Mouse (Mus musculus): ENCODE data around the gene Endod1. TPM values are rescaled to one million over a fixed set of nuclear protein-coding genes. Genes with fewer than 3 reads are reported as not detected.
A peak's percentile ranks its signal among the peaks of the same experiment; 100 is the strongest.

Gene Endod1
- total and polyA plus RNA-seq, 2 experiments from 2014 or later = 5.6 to 33.6 TPM

DNA sequence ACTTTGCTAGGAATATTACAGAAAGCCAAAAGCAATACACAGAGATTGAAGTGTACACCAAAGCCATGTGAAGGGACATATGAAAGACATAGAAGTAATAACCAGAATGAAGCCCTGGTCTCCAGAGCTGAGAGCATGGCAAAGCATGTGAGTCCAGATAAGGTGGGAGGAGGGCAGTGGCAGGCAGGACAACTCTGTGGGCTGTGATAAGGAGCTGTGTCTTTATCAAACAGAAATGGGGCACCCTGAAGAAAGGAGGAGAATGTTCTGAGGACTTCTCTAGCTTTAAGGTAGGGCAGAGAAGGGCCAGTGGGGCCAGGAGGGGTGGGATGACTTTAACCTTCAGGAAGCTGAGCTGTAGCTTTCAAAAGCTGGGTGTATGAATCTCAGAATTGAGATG lies 12.0 kb downstream of the Endod1 start:
- no peak for TF ChIP-seq EP300 (IDR thresholded peaks at IDR 0.05; ENCODE audit: low read depth)
- TF ChIP-seq CTCF (IDR thresholded peaks at IDR 0.05; ENCODE audit: low read depth) = no peak
- H3K27ac ChIP-seq (ENCODE audit: low read depth) = no peak overlapping the region
- no peak for ATAC-seq (ENCODE audit: insufficient read depth, low read depth)

DNA sequence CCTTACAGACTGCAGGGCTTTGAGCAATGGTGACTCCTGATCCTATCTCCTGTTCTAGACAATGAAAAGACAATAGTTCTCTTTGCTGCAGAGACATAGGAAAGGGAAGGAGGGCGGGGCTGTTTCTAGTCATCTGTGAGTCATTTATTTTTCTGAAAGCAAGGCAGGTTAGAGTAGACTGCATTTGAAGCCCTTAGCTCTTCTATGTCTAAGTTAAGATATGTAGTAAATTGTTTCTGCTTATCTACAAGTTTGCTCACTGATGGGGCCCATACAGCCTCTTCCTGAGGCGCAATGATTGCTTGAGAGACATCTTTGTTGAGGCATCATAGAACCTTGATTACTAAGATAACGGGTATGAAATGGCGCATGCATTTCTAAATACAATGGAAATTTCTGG lies 13.5 kb downstream of the Endod1 start:
- no peak overlapping the region for H3K9ac ChIP-seq (replicated peaks; ENCODE audit: low read depth, low read length)
- no peaks in the 10 kb centered on the region for H3K27me3 ChIP-seq (ENCODE audit: control insufficient read depth, insufficient read depth, low read length)
- 89% methylated on average over 4 of the region's 4 CpGs for WGBS
- H3K4me3 ChIP-seq (ENCODE audit: low read depth, low read length) = no peak overlapping the region
- DNase-seq (ENCODE audit: low spot score) (no peak), ATAC-seq (ENCODE audit: insufficient read depth, low read depth) (no peak)
- H3K36me3 ChIP-seq (replicated peaks; ENCODE audit: control insufficient read depth, insufficient read depth, low read length) = no peaks in the 10 kb centered on the region; the same call in 1 of the 2 replicates
- no peaks in the 10 kb centered on the region; the same call in 1 of the 2 replicates for H3K4me1 ChIP-seq (ENCODE audit: control insufficient read depth, insufficient read depth)
- no peak overlapping the region for H3K27ac ChIP-seq (ENCODE audit: low read depth)
- no peaks in the 10 kb centered on the region for H3K9me3 ChIP-seq (replicated peaks; ENCODE audit: control insufficient read depth, low read length)
- TF ChIP-seq CTCF (IDR thresholded peaks at IDR 0.05; ENCODE audit: low read depth) = no peak
- TF ChIP-seq EP300 (IDR thresholded peaks at IDR 0.05; ENCODE audit: low read depth) = no peak
- no peak overlapping the region for H3K4me2 ChIP-seq (ENCODE audit: low read depth, low read length)

More for the DNA sequence above, 12.0 kb downstream of the Endod1 start:
- no peaks in the 10 kb centered on the region for H3K27me3 ChIP-seq (ENCODE audit: control insufficient read depth, insufficient read depth, low read length)
- no peak overlapping the region for H3K9ac ChIP-seq (replicated peaks; ENCODE audit: low read depth, low read length)
- no peaks in the 10 kb centered on the region for H3K9me3 ChIP-seq (replicated peaks; ENCODE audit: control insufficient read depth, low read length)
- no peak for DNase-seq (ENCODE audit: low spot score)
- H3K4me2 ChIP-seq (ENCODE audit: low read depth, low read length) = no peak overlapping the region
- no peak overlapping the region for H3K4me3 ChIP-seq (ENCODE audit: low read depth, low read length)
- H3K4me1 ChIP-seq (ENCODE audit: control insufficient read depth, insufficient read depth) = no peaks in the 10 kb centered on the region; the same call in 1 of the 2 replicates
- H3K36me3 ChIP-seq (replicated peaks; ENCODE audit: control insufficient read depth, insufficient read depth, low read length) = no peaks in the 10 kb centered on the region; the same call in 1 of the 2 replicates

- H3K27me3 ChIP-seq (ENCODE audit: control insufficient read depth, insufficient read depth, low read length) = no peaks in the 10 kb centered on the region
- TF ChIP-seq CTCF (IDR thresholded peaks at IDR 0.05; ENCODE audit: low read depth) (no peak), EP300 (IDR thresholded peaks at IDR 0.05; ENCODE audit: low read depth) (no peak)
- H3K4me1 ChIP-seq (ENCODE audit: control insufficient read depth, insufficient read depth) = no peaks in the 10 kb centered on the region; the same call in 1 of the 2 replicates
- no peak overlapping the region for H3K9ac ChIP-seq (replicated peaks; ENCODE audit: low read depth, low read length)
- DNase-seq (ENCODE audit: low spot score) = peak; percentile 9
- H3K9me3 ChIP-seq (replicated peaks; ENCODE audit: control insufficient read depth, low read length) = no peaks in the 10 kb centered on the region
- no peaks in the 10 kb centered on the region; the same call in 1 of the 2 replicates for H3K36me3 ChIP-seq (replicated peaks; ENCODE audit: control insufficient read depth, insufficient read depth, low read length)
- 42% methylated on average over 4 of the region's 4 CpGs for WGBS
- peak overlapping the region; percentile 73 for H3K27ac ChIP-seq (ENCODE audit: low read depth)
- no peak overlapping the region for H3K4me2 ChIP-seq (ENCODE audit: low read depth, low read length)
- H3K4me3 ChIP-seq (ENCODE audit: low read depth, low read length) = no peak overlapping the region
- peak; percentile 53; the same call in 1 of the 2 replicates for ATAC-seq (ENCODE audit: insufficient read depth, low read depth)
These were observed 15.7 kb downstream of the Endod1 start for GRCm38 (mm10) chr9:14365481-14366125.

GRCm38 (mm10) chr9:14364719-14365118 lies 16.6 kb downstream of the Endod1 start:
- ATAC-seq (ENCODE audit: insufficient read depth, low read depth) = no peak
- WGBS = 91% methylated on average over 9 of the region's 9 CpGs
- Histone ChIP-seq H3K9me3 (replicated peaks; ENCODE audit: control insufficient read depth, low read length) (no peaks in the 10 kb centered on the region), H3K4me2 (ENCODE audit: low read depth, low read length) (no peak overlapping the region), H3K27me3 (ENCODE audit: control insufficient read depth, insufficient read depth, low read length) (no peaks in the 10 kb centered on the region), H3K9ac (replicated peaks; ENCODE audit: low read depth, low read length) (no peak overlapping the region), H3K4me1 (ENCODE audit: control insufficient read depth, insufficient read depth) (no peaks in the 10 kb centered on the region; the same call in 1 of the 2 replicates), H3K27ac (ENCODE audit: low read depth) (peak overlapping the region; percentile 73), H3K36me3 (replicated peaks; ENCODE audit: control insufficient read depth, insufficient read depth, low read length) (no peaks in the 10 kb centered on the region; the same call in 1 of the 2 replicates), H3K4me3 (ENCODE audit: low read depth, low read length) (no peak overlapping the region)
- no peak for DNase-seq (ENCODE audit: low spot score)
- no peak for TF ChIP-seq EP300 (IDR thresholded peaks at IDR 0.05; ENCODE audit: low read depth)
- no peak for TF ChIP-seq CTCF (IDR thresholded peaks at IDR 0.05; ENCODE audit: low read depth)

- 77% methylated on average over 6 of the region's 6 CpGs for WGBS
- no peak for TF ChIP-seq CTCF (IDR thresholded peaks at IDR 0.05; ENCODE audit: low read depth)
- TF ChIP-seq EP300 (IDR thresholded peaks at IDR 0.05; ENCODE audit: low read depth) = no peak
- no peak; the same call in 1 of the 2 replicates for ATAC-seq (ENCODE audit: insufficient read depth, low read depth)
These were observed 17.8 kb downstream of the Endod1 start for GRCm38 (mm10) chr9:14363540-14363939.

More at GRCm38 (mm10) chr9:14363540-14363939, 17.8 kb downstream of the Endod1 start:
- Histone ChIP-seq H3K9me3 (replicated peaks; ENCODE audit: control insufficient read depth, low read length) (no peaks in the 10 kb centered on the region), H3K36me3 (replicated peaks; ENCODE audit: control insufficient read depth, insufficient read depth, low read length) (no peaks in the 10 kb centered on the region), H3K4me1 (ENCODE audit: control insufficient read depth, insufficient read depth) (no peaks in the 10 kb centered on the region; the same call in 1 of the 2 replicates), H3K27ac (ENCODE audit: low read depth) (no peak overlapping the region), H3K27me3 (ENCODE audit: control insufficient read depth, insufficient read depth, low read length) (no peaks in the 10 kb centered on the region), H3K4me2 (ENCODE audit: low read depth, low read length) (no peak overlapping the region), H3K4me3 (ENCODE audit: low read depth, low read length) (no peak overlapping the region), H3K9ac (replicated peaks; ENCODE audit: low read depth, low read length) (no peak overlapping the region)
- no peak for DNase-seq (ENCODE audit: low spot score)

Data from heart, postnatal 0 days (tissue).